Mouse (Mus musculus) T-helper 1 cell (primary cell): ENCODE measurements around the gene Rdh11.

Experiments
- in situ Hi-C: fragments of 300-600 bp; cut with MboI, MseI; formaldehyde crosslinking; loops from one replicate; pipeline ENCODE4 v1.15.1; 2025; ENCODE audit warnings: high pct_unique_total_duplicates

Gene Rdh11

DNA sequence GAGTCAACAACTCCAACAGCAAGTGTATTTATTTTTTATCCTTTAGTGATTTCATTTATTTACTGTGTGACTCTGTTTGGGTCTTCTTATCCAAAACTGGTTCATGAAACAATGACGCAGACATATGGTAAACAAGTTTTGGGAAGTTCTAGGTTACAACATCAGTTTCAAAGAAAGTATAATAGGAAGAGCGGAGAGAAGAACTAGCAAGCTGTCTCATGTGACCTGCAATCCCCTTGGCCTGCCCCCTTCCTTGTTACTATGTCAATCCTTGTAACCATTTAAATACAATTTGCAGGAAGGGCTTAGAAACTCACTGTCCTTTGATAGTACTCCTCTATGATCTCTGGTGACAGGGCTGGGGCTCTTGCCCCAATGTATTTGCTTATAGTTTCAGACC is 51.3 kb downstream of the Rdh11 start:
- in situ Hi-C loops = no loop called here

DNA sequence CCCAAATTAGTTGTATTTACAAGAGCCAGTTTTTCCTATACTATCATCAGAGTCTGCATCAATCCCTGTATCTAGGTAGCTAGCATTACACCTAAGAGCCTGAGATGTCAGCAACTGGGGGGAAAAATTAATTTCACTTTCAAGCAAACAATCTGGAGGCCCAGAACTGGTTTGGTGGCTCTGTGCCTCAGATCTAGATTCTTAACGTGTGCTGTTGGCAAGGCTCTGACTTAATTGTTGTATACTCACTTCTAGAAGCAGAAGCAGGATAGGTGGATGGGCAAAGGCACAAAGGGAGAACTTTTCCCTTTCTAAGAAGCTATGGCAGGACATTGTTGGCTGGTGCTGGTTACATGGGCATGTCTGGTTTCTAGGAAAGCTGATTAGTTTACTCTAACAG is 52.7 kb downstream of the Rdh11 start:
- in situ Hi-C loops = no loop called here

GRCm38 (mm10) chr12:79138999-79139398 is 53.1 kb downstream of the Rdh11 start:
- in situ Hi-C loops = no loop called here

DNA sequence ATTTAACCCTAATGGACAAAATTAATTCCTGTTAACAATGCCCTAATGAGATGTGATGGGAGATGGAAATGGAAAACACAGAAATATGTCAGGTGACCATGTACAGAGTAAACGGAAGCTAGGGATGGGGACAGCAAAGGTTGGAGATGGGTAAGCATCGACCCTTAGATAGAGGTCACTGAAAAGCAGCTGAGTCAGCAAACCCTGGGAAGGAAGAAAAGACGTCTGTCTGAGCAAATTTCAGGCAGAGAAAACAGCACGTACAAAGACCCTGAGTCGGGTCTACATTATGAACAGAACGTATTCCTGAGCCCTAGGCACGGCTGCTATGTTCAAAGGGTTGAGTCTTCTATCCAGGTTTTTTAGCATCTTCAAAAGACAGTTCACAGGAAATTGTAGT is 55.1 kb downstream of the Rdh11 start:
- in situ Hi-C loops = no loop called here

DNA sequence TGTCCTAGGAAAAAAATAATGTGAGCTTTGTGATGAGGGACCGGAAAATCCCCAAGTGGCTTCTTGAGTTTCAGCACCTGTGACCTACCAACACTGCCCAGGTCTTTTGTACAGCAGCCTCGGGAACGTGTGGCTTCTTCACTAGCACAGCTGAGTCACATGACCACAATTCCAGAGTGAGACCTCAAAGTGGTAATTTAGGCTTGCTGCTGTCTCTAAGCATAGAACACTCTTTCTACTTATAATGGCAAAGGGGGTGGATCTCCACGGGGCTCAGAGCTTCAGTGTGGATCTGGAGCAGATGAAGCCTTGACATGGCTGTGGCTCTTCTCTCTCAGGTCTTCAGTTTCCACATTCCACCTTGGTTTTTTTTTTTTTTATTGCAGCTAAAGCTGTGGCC is 57.0 kb downstream of the Rdh11 start:
- in situ Hi-C loops = no loop called here

- in situ Hi-C loops = no loop called here
Observed at GRCm38 (mm10) chr12:79134676-79135075, 57.4 kb downstream of the Rdh11 start.

DNA sequence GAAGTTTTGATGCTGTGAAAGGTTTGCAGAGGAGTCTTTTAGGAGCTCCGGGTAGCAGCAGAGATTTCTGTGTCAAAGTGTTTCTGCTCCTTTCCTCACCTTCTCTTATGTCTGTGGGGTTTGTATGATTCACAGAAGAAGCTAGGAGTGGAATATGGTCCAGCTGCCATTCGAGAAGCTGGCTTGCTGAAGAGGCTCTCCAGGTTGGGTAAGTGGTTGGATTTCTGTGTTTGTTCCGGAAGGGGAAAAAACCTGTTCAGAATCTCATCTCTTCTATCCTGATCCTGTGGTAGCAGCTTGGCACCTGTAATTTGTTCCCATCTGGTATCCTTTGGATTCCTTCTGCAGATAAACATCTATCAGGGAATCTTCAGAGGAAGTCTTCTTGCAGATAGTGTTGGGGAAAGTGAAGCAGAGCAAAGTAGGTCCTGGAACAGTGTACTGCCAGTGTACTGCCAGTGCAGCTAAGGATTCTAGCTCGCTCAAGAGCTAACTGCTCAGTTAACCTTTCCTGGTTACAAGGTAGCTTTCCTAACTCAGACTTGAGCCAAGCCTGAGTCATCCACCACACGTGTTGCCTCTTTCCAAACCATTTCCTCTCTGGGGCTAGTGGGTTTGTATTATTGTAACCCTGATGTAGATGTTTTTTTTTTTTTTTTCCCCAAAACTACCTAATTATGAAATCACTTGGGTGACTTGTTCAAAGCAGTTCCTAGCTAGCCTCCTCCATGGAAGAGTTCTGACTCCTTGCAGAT is 60.2 kb downstream of the Rdh11 start:
- in situ Hi-C loops = no loop called here

GRCm38 (mm10) chr12:79131178-79131675 is 60.9 kb downstream of the Rdh11 start:
- in situ Hi-C loops = no loop called here

DNA sequence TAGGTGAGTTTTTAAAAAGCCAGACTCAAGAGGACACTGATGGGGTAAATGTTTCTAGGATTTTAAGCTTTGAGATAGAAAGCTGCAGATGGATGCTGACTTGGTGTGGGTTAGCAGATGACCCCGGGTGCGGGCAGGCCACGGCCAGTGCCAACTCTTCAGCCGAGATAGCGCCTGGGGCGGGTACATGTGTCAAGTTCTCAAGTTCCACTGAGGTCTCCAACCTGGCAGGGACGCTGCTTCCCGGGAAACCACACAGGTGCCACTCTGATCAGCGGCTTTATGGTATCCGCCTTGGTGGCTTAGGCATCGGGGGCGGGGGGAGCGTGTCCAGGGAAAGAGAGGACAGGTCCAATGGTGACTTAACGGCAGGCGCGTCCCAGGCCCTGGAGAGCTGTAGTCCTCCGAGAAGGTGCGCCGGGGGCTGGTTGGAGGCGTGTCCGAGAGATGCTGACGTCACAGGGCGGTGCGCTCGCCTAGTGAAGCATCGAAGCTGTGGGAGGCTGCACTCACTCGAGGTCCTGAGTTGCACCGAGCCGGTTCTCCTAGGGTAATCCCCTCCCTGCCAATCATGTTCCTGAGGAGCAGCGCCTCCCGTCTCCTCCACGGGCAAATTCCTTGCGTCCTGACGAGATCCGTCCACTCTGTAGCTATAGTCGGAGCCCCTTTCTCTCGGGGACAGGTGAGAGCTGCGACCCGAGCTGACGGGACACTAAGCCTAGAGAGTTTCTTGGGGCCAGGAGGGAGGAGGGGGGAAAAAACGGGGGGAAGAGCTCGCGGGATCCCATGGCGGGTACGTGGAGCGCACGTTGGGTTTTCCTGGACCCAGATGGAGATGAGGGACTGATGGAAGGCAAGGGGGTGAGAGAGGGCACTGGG is 61.6 kb downstream of the Rdh11 start, which contains the start of gene Arg2:
Gene Arg2 (plus strand): TSS at position 479 of the 879 bp plus-strand sequence.
- in situ Hi-C loops = no loop called here
